Mouse (Mus musculus): ENCODE data around the gene Svep1. TPM values are rescaled to one million over a fixed set of nuclear protein-coding genes. Genes with fewer than 3 reads are reported as not detected.

The Svep1 gene
- total and polyA plus RNA-seq, 2 experiments from 2014 or later, result 0.47 to 3.0 TPM

DNA sequence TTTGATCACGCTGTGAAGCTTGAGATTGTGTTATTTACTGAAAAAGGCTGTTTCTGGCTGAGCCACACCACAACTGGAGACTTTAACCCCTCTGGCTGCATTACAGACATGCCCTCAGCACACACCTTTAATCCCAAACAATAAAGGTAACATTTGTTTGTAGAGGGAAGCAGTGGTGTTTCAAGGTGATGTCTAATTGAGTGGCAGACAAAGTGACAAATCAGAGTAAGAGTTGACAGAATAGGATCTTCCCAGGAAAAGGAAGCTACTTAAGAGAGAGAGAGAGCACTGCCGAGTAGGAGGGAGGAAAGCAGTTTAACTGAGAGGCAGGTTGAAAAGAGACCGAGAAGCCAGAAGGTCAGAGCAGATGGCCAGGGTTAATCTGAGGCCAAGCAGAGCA lies 203.2 kb downstream of the Svep1 start:
- H3K36me3 ChIP-seq (ENCODE audit: insufficient read depth), result no peaks in the 10 kb centered on the region
- no peaks in the 10 kb centered on the region for H3K27me3 ChIP-seq (ENCODE audit: insufficient read depth, low read length)
- WGBS, result 67% methylated on average over 3 of the region's 3 CpGs
- DNase-seq (no peak), ATAC-seq (no peak)
- H3K4me1 ChIP-seq (ENCODE audit: insufficient read depth), result no peaks in the 10 kb centered on the region
- no peak overlapping the region for H3K4me3 ChIP-seq (ENCODE audit: low read depth, low read length)
- TF ChIP-seq CTCF (IDR thresholded peaks at IDR 0.05; ENCODE audit: low read depth), result no peak
- H3K9ac ChIP-seq, result no peak overlapping the region
- H3K27ac ChIP-seq (ENCODE audit: low read depth, low read length), result no peak overlapping the region
- no peak overlapping the region for H3K4me2 ChIP-seq (ENCODE audit: low read depth)
- no peaks in the 10 kb centered on the region for H3K9me3 ChIP-seq (ENCODE audit: low read length)

Other genes with a start within 250 kb of the Svep1 start
- not detected in 2 replicates for gene Txndc8, start 197.7 kb downstream of the Svep1 start, total RNA-seq (2014; rRNA removed)
- gene Txndc8, start 197.7 kb downstream of the Svep1 start, polyA plus RNA-seq (2015; fragmentation: Nextera tagmentation; extraction: Ambion mirVana), result not detected in 2 replicates
- gene Musk, start 79.1 kb upstream of the Svep1 start, total RNA-seq (2014; rRNA removed), result 0.19 and 1.5 TPM in 2 replicates
- 0.29 and 0.73 TPM in 2 replicates for gene Musk, start 79.1 kb upstream of the Svep1 start, polyA plus RNA-seq (2015; fragmentation: Nextera tagmentation; extraction: Ambion mirVana)